Mouse (Mus musculus) lung, adult 18-20 months (tissue): Measurements from ENCODE around the gene Exd1.

Experiments
- DNase-seq, 2 experiments: peaks; one replicate each; pipeline ENCODE4 v3.0.0; 2022; ENCODE audit warnings: mixed read lengths in 2 of 2

Gene Exd1

GRCm38 (mm10) chr2:119547522-119548370 lies at the start of gene Exd1, which contains the start of gene Chp1:
Exd1 (minus strand) TSS chr2:119547627.
Chp1 (plus strand) TSS chr2:119547697.
- DNase-seq = peak; percentile 99 to 100

DNA sequence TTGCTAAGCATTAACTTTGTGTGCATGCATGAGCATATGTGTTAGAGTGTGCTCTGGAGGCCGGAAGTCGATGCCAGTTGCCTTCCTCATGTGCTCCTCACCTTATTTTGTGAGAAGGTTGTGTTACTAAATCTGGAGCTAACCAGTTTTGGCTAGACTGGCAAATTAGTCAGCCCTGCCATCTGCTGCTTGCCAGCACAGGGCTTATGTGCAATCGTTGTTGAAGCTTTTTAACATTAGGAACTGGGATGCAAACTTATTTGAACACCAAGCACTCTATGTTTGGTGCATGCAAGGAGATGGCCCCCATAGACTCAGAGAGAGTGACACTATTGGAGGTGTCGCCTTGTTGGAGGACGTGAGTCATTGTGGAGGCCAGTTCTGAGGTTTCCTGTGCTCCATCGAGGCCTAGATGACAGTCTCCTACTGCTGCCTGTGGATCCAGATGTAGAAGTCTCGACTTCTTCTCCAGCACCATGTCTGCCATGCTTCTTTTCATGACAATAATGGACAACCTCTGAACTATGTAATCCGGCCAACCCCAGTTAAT lies 49.4 kb upstream of the Exd1 start:
- no peak for DNase-seq

DNA sequence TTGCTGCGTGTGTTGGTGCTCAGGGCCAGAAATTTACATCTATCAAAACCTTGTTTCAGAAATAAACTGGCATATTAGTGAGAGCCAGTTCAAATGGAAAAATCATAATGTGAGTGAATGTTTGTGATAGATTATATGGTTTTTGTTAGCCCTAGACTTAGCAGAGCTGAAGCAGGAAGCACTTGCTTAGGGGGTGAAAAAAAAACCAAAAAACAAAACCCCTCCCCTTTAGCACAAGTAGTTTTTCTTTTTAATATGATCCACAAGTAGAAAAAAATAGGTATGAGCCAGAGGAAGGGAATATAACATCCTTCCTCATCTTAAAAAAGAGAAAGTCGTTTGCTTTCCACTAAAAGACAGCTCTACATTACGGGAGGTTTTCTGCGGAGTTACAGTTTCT lies 47.9 kb upstream of the Exd1 start:
- DNase-seq = no peak

DNA sequence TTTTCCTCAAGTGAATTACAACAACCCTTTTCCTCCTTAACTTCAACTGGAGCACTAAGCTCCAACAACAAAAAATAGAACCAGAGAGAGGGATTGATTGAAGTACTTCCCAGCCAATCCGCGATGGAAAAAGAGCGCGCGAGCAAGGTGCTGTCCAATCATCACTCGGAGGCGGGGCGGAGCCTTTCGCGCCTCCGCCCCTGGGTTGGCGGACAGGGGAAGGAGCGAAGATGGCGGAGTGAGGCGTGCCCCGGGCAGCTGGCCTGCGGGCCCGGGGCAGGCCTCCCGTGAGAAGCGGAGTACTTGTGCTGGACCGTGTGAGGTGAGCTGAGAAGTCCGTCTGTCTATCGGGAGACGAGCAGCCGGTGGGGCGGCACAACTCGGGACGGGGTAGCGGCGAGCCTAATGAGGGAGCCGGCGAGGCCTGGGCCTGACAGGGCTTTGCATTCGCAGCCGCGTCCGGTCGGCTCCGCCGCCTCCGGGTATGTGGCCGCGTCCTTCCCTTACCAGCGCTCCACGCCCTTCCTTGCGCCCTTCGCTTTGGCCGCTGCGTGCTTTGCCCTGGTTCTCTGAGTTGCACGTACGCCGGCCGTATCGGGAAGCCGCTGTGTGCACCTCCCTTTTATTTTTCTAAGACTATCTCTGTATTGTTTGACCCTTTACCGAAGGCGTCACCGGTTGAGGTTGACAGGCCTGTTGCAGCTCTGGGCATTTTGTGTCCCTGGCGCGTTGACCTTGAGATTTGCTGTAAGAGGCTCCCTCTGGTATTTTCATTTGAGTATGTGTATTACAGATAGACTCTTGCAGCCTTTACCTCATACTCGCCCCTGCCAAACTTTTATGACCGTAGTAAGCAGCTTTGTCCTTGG lies 46.9 kb upstream of the Exd1 start:
- DNase-seq = peak; percentile 96 to 98

DNA sequence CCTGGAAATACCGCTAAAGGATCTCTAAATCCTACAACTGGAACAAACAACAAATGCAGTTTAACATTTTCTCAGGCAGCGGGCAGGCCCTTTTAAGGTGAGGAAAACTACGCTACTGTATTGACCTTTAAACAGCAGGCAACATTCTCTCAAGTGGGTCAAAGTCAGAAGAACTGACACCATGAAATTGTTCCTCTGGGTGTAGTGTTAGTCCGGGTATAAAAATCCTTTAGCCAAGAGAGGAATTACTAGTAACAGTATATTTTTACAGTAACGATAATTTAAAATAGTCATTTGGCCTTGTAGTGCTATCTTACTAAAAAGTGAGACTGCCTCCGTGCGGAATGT lies 46.3 kb upstream of the Exd1 start:
- DNase-seq = no peak

DNA sequence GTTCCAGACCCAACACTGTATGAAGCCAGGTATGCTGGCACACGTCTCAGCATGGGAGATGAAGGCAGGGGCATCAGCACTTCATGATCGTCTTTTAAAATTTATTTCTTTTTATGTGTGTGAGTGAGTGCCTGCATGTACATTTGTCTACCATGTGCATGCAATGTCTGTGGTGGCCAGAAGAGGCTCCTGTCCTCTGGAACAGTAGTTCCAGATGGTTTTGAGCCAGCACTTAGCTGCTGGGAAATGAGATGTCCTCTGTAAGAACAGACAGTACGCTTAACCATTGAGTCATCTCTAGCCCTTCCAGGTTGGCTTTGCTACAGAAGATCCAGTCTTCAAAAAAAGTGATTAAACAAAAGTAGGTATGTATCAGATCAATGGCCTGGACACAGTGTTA lies 43.8 kb upstream of the Exd1 start:
- DNase-seq = no peak

GRCm38 (mm10) chr2:119587383-119587782 lies 40.0 kb upstream of the Exd1 start:
- DNase-seq = peak; percentile 62 to 70

GRCm38 (mm10) chr2:119584282-119584681 lies 36.9 kb upstream of the Exd1 start:
- DNase-seq = no peak

DNA sequence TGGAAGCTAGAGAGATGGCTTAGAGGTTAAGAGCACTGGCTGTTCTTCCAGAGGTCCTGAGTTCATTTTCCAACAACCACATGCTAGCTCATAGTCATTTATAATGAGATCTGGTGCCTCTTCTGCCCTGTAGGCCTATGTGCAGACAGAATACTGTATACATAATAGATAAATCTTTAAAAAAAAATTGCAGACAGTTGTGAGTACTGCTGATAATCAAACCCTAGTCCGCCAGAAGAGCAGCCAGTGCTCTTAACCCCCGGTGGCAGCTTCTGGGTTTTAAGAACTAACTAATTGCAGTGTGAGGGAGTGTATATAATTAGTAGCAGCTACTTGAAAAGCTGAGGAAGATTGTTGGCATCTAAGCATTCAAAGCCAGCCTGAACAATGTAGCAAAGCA lies 36.0 kb upstream of the Exd1 start:
- no peak for DNase-seq

DNA sequence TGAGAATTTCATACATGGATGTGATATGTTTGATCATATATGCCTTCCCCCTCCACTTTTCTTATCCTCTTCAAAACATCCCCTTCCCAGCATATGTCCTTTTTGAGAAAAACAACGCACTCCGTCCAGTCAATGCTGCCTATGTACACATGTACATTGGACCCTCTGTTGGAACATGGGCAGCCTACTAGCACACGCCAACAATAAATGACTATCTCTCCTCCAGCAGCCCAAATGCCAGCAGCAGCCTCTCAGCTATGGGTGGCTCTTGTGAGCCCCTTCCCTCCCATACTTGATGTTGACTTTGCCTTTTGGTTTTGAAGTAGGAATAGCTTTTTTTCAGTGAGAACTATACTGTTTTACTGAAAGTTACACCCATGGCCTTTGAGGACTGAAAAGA lies 34.1 kb upstream of the Exd1 start:
- no peak for DNase-seq

GRCm38 (mm10) chr2:119572471-119572870 lies 25.0 kb upstream of the Exd1 start:
- DNase-seq = peak in 1 of 2 experiments; percentile 36

- no peak for DNase-seq
These were observed 18.9 kb upstream of the Exd1 start for GRCm38 (mm10) chr2:119566182-119566855.

DNA sequence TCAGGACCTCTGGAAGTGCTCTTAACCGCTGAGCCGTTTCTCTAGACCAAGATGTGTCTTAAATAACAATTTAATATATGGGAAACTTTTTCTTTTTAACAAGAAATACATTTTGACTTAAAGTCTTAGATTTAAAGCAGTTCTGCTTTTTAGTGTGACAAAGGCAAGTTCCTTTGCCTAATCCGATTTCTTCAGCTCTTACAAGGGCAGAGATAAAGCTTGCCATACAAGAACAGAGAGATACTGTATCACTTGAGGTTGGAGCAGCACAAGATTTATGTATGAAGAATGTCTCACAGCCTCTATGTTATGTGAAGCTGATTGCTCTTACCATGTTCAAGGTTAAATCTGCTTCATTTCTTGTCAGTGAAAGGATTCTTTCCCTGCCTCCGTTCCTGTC lies 17.9 kb upstream of the Exd1 start:
- no peak for DNase-seq

- DNase-seq = no peak
These were observed 14.4 kb upstream of the Exd1 start for GRCm38 (mm10) chr2:119561794-119562193.

DNA sequence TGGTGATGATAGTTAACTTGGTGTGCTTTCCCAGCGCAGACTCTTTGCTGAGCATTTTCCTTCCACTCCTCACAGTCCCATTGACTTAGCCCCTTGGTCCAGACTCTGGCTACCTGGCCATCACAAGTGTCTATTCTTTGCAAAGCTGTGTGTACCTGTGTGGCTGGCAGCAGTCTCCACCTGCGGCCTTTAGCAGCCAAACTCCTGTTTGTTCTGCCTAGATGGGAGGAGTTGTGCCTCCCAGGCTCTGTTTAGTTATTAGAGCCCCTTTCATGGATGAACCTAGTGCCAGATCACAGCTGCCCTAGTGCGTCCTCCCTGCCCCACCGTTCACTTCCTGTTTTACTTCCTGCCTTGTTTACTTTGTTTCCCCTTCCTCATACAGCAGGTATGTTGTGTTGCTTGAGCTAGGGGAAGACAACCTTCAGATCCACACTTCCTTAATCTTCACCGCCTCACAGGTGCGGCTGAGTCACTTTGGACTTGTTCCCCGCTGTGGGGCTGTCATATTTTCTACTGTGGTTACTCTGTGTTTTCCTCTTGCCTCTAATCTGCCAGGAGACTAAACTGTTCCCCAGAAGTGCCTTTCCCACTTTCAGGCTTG lies 11.4 kb upstream of the Exd1 start:
- peak; percentile 9 to 18 for DNase-seq

GRCm38 (mm10) chr2:119558039-119558438 lies 10.6 kb upstream of the Exd1 start:
- DNase-seq = no peak

DNA sequence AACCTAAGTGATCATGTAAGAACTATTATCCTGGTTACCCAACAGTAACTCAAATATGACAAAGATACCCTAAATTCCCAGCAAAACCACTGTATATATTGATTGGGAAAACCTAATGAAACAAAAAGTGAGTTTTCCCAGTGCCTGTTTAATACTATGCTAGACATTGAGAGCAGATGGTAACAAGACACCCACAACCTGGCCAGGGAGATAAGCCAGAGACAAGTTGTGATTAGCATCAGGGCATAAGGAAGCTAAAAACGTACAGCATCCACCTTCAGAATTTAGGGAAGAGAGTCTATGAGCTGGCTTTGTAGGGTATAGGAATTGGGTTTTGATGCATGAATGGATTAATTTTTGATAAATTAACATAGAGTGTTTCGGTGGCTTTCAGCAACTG lies 2.3 kb upstream of the Exd1 start:
- no peak for DNase-seq

DNA sequence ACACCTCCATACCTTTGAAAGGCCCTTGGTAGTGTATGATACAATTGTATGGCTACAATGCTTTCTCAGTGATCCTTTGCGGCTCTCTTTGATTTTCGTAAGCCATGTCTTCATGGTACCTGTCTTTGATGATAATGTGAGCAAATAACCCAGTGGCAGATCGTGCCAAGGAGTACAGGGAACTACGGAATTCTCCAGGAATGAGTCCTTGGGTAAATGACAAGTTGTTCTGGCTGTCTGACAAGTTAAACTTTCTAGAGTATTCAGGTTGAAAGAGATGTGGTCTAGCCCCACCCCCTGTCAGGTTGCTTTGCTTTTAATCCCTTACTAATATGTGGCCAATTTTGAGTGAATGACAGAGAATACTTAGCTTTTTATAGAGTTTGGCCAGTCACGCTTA lies 1.3 kb upstream of the Exd1 start:
- peak; percentile 18 to 67 for DNase-seq

DNA sequence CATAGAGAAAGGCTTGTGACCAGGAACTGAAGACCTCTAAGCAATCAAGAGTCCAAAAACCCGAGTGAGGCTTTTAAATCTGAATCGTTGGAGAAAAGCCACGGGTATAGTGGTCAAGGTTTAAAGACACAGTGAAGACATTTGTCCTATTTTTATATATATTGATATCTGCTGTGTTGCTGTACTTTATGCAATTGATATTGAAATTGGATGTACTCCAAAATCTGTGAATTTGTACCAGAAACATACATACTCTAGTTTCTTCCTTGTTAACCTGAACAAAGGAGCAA lies 889 bp upstream of the Exd1 start:
- no peak for DNase-seq

- DNase-seq = peak; percentile 89 to 94
These were observed 442 bp downstream of the Exd1 start for GRCm38 (mm10) chr2:119546848-119547521.

DNA sequence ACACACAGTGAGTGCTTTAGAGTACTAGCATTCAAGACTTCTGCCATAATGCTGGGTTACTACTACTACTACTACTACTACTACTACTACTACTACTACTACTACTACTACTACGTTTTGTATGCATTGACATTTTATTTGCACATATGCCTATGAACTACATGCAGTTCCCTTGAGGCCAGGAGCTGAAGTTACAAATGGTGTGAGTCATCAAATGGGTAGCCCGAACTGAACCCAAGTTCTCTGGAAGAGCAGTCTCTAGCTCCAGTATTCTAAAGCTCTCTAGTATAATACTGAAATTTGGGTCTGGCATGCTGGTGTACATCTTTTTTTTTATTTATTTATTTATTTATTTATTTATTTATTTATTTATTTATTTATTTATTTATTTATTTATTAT lies 3.8 kb downstream of the Exd1 start:
- DNase-seq = no peak

GRCm38 (mm10) chr2:119542106-119542505 lies 5.3 kb downstream of the Exd1 start:
- peak; percentile 65 to 73 for DNase-seq
